Mouse (Mus musculus): ENCODE data around the gene Cyp1a1. TPM values are rescaled to one million over a fixed set of nuclear protein-coding genes. Genes with fewer than 3 reads are reported as not detected.

Gene Cyp1a1
- polyA plus RNA-seq (2012; ENCODE audit: insufficient read depth, low replicate concordance): 1.0 TPM in 1 of 2 replicates, not detected in the other

DNA sequence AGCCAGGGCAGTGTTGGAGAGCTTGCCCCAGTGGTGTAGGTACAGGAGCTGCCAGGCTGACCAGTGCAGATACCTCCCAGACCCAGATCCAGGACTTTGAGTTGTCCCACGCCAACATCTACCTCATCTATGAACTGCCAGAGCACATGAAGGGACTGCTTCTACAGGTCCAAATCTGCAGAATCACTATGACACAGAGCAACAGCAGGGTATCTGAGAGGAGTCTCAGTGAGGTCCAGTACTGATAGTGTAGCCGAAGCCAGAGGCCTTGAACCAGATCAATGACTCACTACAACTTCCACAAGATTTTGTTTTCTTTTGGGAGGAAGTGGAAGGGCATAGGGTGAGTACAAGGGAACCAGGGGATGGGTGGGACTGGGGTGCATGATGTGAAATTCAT, at the start of gene Cyp1a1:
Gene Cyp1a1 (plus strand): TSS at position 178 of the 400 bp plus-strand sequence.
- Histone ChIP-seq H3K4me1 (peaks cover 60% of the 10 kb centered on the region), H3K9me3 (no peaks in the 10 kb centered on the region), H3K4me3 (replicated peaks) (peak within 1 kb of the TSS; percentile 52), H3K36me3 (replicated peaks; ENCODE audit: low read length) (no peaks in the 10 kb centered on the region), H3K27me3 (replicated peaks) (peaks cover 19% of the 10 kb centered on the region)
- TF ChIP-seq FLI1 (IDR thresholded peaks at IDR 0.05; ENCODE audit: low read length) (no peak), GATA1 (IDR thresholded peaks at IDR 0.05; ENCODE audit: borderline replicate concordance, low read length) (no peak)

GRCm38 (mm10) chr9:57638651-57639459, 48.9 kb upstream of the Cyp1a1 start:
- Histone ChIP-seq H3K27me3 (replicated peaks) (no peaks in the 10 kb centered on the region), H3K4me1 (peaks cover 100% of the 10 kb centered on the region), H3K36me3 (replicated peaks; ENCODE audit: low read length) (peaks cover 75% of the 10 kb centered on the region), H3K4me3 (replicated peaks) (peak overlapping the region; percentile 98), H3K9me3 (no peaks in the 10 kb centered on the region)
- no peak for TF ChIP-seq GATA1 (IDR thresholded peaks at IDR 0.05; ENCODE audit: borderline replicate concordance, low read length)
- TF ChIP-seq FLI1 (IDR thresholded peaks at IDR 0.05; ENCODE audit: low read length): no peak

DNA sequence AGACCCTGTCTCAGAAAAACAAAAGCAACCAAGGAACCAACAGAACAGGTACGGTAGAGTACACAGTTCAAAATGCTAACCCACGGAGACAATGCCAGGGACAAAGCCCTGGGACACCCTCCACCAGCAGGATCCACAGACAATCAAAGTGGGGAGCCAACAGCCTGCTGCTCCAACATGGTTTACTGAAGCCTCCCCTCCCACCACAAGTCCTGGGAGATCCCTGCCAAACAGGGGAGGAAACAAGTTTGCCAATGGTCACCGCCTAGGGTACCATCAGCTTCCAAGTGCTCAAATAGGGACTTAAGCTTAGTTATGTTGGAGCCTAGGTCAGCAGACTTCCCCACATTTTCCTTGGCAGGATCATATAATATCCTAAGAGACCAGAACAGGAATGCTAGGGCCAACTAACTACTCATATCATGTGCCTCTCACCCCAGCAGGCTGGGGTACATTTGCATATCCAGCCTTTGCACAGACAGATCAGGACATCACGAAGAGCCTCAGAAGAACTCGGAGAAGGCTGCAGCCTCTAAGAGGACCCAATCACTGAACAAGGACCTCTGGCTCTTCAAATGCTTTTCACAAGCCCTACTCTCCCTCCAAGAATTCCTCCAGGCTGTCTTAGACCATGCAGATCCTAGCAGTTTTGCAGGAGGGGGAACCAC, 47.9 kb upstream of the Cyp1a1 start:
- TF ChIP-seq GATA1 (IDR thresholded peaks at IDR 0.05; ENCODE audit: borderline replicate concordance, low read length) (no peak), FLI1 (IDR thresholded peaks at IDR 0.05; ENCODE audit: low read length) (no peak)
- Histone ChIP-seq H3K36me3 (replicated peaks; ENCODE audit: low read length) (peaks cover 66% of the 10 kb centered on the region), H3K9me3 (no peaks in the 10 kb centered on the region), H3K4me3 (replicated peaks) (peak overlapping the region; percentile 98), H3K4me1 (peaks cover 93% of the 10 kb centered on the region), H3K27me3 (replicated peaks) (no peaks in the 10 kb centered on the region)

- Histone ChIP-seq H3K36me3 (replicated peaks; ENCODE audit: low read length) (peaks cover 61% of the 10 kb centered on the region), H3K4me1 (peaks cover 87% of the 10 kb centered on the region), H3K9me3 (no peaks in the 10 kb centered on the region), H3K27me3 (replicated peaks) (no peaks in the 10 kb centered on the region), H3K4me3 (replicated peaks) (peak overlapping the region; percentile 98)
- TF ChIP-seq FLI1 (IDR thresholded peaks at IDR 0.05; ENCODE audit: low read length) (peak; percentile 39; the same call in 1 of the 2 replicates), GATA1 (IDR thresholded peaks at IDR 0.05; ENCODE audit: borderline replicate concordance, low read length) (no peak)
These were observed 47.3 kb upstream of the Cyp1a1 start for GRCm38 (mm10) chr9:57640384-57640783.

GRCm38 (mm10) chr9:57641022-57641421, 46.7 kb upstream of the Cyp1a1 start:
- Histone ChIP-seq H3K9me3 (no peaks in the 10 kb centered on the region), H3K27me3 (replicated peaks) (no peaks in the 10 kb centered on the region), H3K36me3 (replicated peaks; ENCODE audit: low read length) (peaks cover 58% of the 10 kb centered on the region), H3K4me3 (replicated peaks) (peak overlapping the region; percentile 98), H3K4me1 (peaks cover 86% of the 10 kb centered on the region)
- no peak for TF ChIP-seq GATA1 (IDR thresholded peaks at IDR 0.05; ENCODE audit: borderline replicate concordance, low read length)
- TF ChIP-seq FLI1 (IDR thresholded peaks at IDR 0.05; ENCODE audit: low read length): no peak

GRCm38 (mm10) chr9:57641775-57642550, 45.8 kb upstream of the Cyp1a1 start:
- Histone ChIP-seq H3K27me3 (replicated peaks) (no peaks in the 10 kb centered on the region), H3K36me3 (replicated peaks; ENCODE audit: low read length) (peaks cover 49% of the 10 kb centered on the region), H3K4me1 (peaks cover 86% of the 10 kb centered on the region), H3K4me3 (replicated peaks) (peak overlapping the region; percentile 98), H3K9me3 (no peaks in the 10 kb centered on the region)
- no peak for TF ChIP-seq FLI1 (IDR thresholded peaks at IDR 0.05; ENCODE audit: low read length)
- TF ChIP-seq GATA1 (IDR thresholded peaks at IDR 0.05; ENCODE audit: borderline replicate concordance, low read length): no peak

- H3K4me1 ChIP-seq: peaks cover 86% of the 10 kb centered on the region
- H3K9me3 ChIP-seq: no peaks in the 10 kb centered on the region
- peaks cover 36% of the 10 kb centered on the region for H3K36me3 ChIP-seq (replicated peaks; ENCODE audit: low read length)
- H3K4me3 ChIP-seq (replicated peaks): peak overlapping the region; percentile 98
- no peak for TF ChIP-seq GATA1 (IDR thresholded peaks at IDR 0.05; ENCODE audit: borderline replicate concordance, low read length)
- no peak for TF ChIP-seq FLI1 (IDR thresholded peaks at IDR 0.05; ENCODE audit: low read length)
- H3K27me3 ChIP-seq (replicated peaks): no peaks in the 10 kb centered on the region
These were observed 44.4 kb upstream of the Cyp1a1 start for GRCm38 (mm10) chr9:57643169-57643855.

DNA sequence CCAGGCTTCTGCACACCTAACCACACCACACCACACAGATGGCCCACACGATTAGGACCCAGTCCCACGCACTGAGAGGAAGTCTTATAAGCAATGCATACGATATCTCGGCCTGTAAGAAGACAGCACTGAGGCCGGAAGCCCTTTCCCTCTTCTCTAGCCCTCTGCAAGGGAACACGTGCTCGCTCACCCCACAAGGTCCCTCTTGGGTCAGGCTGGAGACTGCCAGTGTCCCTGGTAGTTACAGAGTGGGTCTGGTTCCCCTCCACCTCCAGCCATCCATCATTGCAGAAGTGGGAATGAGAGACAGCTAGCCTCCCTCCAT, 43.9 kb upstream of the Cyp1a1 start:
- TF ChIP-seq GATA1 (IDR thresholded peaks at IDR 0.05; ENCODE audit: borderline replicate concordance, low read length) (peak; percentile 73; the same call in 1 of the 3 replicates), FLI1 (IDR thresholded peaks at IDR 0.05; ENCODE audit: low read length) (no peak)

GRCm38 (mm10) chr9:57644442-57644943, 43.2 kb upstream of the Cyp1a1 start:
- TF ChIP-seq GATA1 (IDR thresholded peaks at IDR 0.05; ENCODE audit: borderline replicate concordance, low read length): no peak
- no peak for TF ChIP-seq FLI1 (IDR thresholded peaks at IDR 0.05; ENCODE audit: low read length)
- Histone ChIP-seq H3K4me3 (replicated peaks) (peak overlapping the region; percentile 98), H3K36me3 (replicated peaks; ENCODE audit: low read length) (peaks cover 33% of the 10 kb centered on the region), H3K9me3 (no peaks in the 10 kb centered on the region), H3K27me3 (replicated peaks) (no peaks in the 10 kb centered on the region), H3K4me1 (peaks cover 79% of the 10 kb centered on the region)

More for the DNA sequence above, 43.9 kb upstream of the Cyp1a1 start:
- no peaks in the 10 kb centered on the region for H3K27me3 ChIP-seq (replicated peaks)
- no peaks in the 10 kb centered on the region for H3K9me3 ChIP-seq
- peaks cover 86% of the 10 kb centered on the region for H3K4me1 ChIP-seq
- peaks cover 34% of the 10 kb centered on the region for H3K36me3 ChIP-seq (replicated peaks; ENCODE audit: low read length)
- H3K4me3 ChIP-seq (replicated peaks): peak overlapping the region; percentile 98

All from megakaryocyte, embryonic 14.5 days (primary cell).